Comparison of ENCODE assay signal across 23 mouse cellular contexts in the genomic region with DNA sequence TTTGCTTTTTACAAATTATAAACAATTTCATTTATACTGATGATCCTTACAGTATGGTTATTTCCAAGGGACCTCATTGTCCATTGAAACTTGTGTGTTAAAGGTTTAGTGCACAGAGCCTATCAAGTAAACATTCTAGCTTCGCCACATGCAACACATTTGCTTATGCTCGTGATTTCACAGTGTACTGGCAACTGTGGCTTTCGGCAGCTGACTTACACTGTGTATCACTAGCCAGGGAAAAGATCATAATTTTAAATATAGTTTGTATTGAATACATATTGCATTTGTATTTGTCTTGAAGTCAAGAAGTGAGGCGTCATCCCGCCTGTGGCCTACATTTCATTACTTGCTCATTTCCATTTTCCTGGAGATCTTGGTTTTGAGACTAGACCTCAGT.
DNase-seq lines count a peak whose midpoint lies in the region; ATAC-seq and TF ChIP-seq lines count a peak whose summit lies in the region.
"Had no signal": no experiment of that assay in that cellular context is flagged by ENCODE, and none has a peak within 500 bp of the region (broad histone marks: within the 10 kb centered on the region; RNA-seq: fewer than 3 reads in every experiment).

No protein-coding gene starts in this region.

- TF ChIP-seq CTCF in forebrain, postnatal 0 days (IDR thresholded peaks at IDR 0.05; ENCODE audit: low read depth) = no peak

- DNase-seq in forebrain, embryonic 11.5 days (ENCODE audit: low spot score) = no peak
- DNase-seq in forebrain, postnatal 0 days = no peak
- no peak for DNase-seq in midbrain, embryonic 11.5 days (ENCODE audit: low spot score, missing footprints)
- DNase-seq: adrenal gland, adult 8-10 months; adrenal gland, postnatal 14 days; adrenal gland, postnatal 36 days; B cell, adult 2 months; cerebellum, adult 11-12 months; cerebellum, adult 2 months; cerebellum, adult 9-10 months; cerebellum, postnatal 10 days; cerebellum, postnatal 25 days had no signal

- no peaks in the 10 kb centered on the region for H3K36me3 ChIP-seq in forebrain, embryonic 15.5 days
- no peaks in the 10 kb centered on the region for H3K36me3 ChIP-seq in forebrain, embryonic 11.5 days (ENCODE audit: control insufficient read depth, insufficient read depth, low read length)
- no peaks in the 10 kb centered on the region for H3K36me3 ChIP-seq in forebrain, postnatal 0 days (ENCODE audit: insufficient read depth)
- no peaks in the 10 kb centered on the region for H3K36me3 ChIP-seq in forebrain, embryonic 13.5 days (ENCODE audit: poor library complexity, severe bottlenecking)
- H3K36me3 ChIP-seq in midbrain, embryonic 16.5 days (ENCODE audit: control insufficient read depth, insufficient read depth, low read length) = no peaks in the 10 kb centered on the region
- no peaks in the 10 kb centered on the region for H3K36me3 ChIP-seq in midbrain, embryonic 11.5 days (ENCODE audit: control insufficient read depth, insufficient read depth, low read length)
- H3K36me3 ChIP-seq: embryonic facial prominence, embryonic 10.5 days; embryonic facial prominence, embryonic 12.5 days; forebrain, embryonic 12.5 days; G1E had no signal

- H3K4me3 ChIP-seq in forebrain, embryonic 15.5 days = no peak overlapping the region
- H3K4me3 ChIP-seq in forebrain, embryonic 11.5 days (ENCODE audit: low read depth, low read length) = no peak overlapping the region
- H3K4me3 ChIP-seq in forebrain, postnatal 0 days (ENCODE audit: low read depth, low read length) = no peak overlapping the region
- no peak overlapping the region for H3K4me3 ChIP-seq in forebrain, embryonic 13.5 days
- no peak overlapping the region for H3K4me3 ChIP-seq in midbrain, embryonic 16.5 days (ENCODE audit: low read depth, low read length)
- H3K4me3 ChIP-seq in midbrain, embryonic 11.5 days (ENCODE audit: low read depth, low read length) = no peak overlapping the region
- H3K4me3 ChIP-seq: embryonic facial prominence, embryonic 10.5 days; embryonic facial prominence, embryonic 12.5 days; forebrain, embryonic 12.5 days had no signal

- no peaks in the 10 kb centered on the region for H3K27me3 ChIP-seq in forebrain, embryonic 15.5 days
- no peaks in the 10 kb centered on the region for H3K27me3 ChIP-seq in forebrain, embryonic 11.5 days (ENCODE audit: control insufficient read depth, insufficient read depth, low read length)
- H3K27me3 ChIP-seq in forebrain, postnatal 0 days (ENCODE audit: insufficient read depth, low read length) = no peaks in the 10 kb centered on the region
- no peaks in the 10 kb centered on the region for H3K27me3 ChIP-seq in forebrain, embryonic 13.5 days
- H3K27me3 ChIP-seq in midbrain, embryonic 16.5 days (ENCODE audit: control insufficient read depth, insufficient read depth, low read depth, low read length) = no peaks in the 10 kb centered on the region
- H3K27me3 ChIP-seq in midbrain, embryonic 11.5 days (ENCODE audit: control insufficient read depth, insufficient read depth, low read length) = no peaks in the 10 kb centered on the region
- H3K27me3 ChIP-seq: CH12.LX; embryonic facial prominence, embryonic 12.5 days; forebrain, embryonic 12.5 days; Patski had no signal

- 85% methylated on average over 5 of the region's 5 CpGs for WGBS in forebrain, embryonic 15.5 days
- 88% methylated on average over 5 of the region's 5 CpGs for whole genome bisulfite sequencing in forebrain, embryonic 11.5 days
- 69% methylated on average over 5 of the region's 5 CpGs for WGBS in forebrain, postnatal 0 days
- WGBS in forebrain, embryonic 13.5 days = 92% methylated on average over 5 of the region's 5 CpGs
- WGBS in midbrain, embryonic 16.5 days = 78% methylated on average over 5 of the region's 5 CpGs
- WGBS in midbrain, embryonic 11.5 days = 82% methylated on average over 5 of the region's 5 CpGs

- H3K9ac ChIP-seq in forebrain, embryonic 15.5 days (replicated peaks) = no peak overlapping the region
- no peak overlapping the region for H3K9ac ChIP-seq in forebrain, embryonic 11.5 days (ENCODE audit: low read length)
- H3K9ac ChIP-seq in forebrain, postnatal 0 days = no peak overlapping the region
- H3K9ac ChIP-seq in forebrain, embryonic 13.5 days = no peak overlapping the region
- no peak overlapping the region for H3K9ac ChIP-seq in midbrain, embryonic 16.5 days (ENCODE audit: low read depth, low read length)
- no peak overlapping the region for H3K9ac ChIP-seq in midbrain, embryonic 11.5 days (ENCODE audit: low read length)
- H3K9ac ChIP-seq: embryonic facial prominence, embryonic 12.5 days; forebrain, embryonic 12.5 days had no signal

- no peaks in the 10 kb centered on the region for H3K9me3 ChIP-seq in forebrain, embryonic 15.5 days
- no peaks in the 10 kb centered on the region for H3K9me3 ChIP-seq in forebrain, embryonic 11.5 days (ENCODE audit: control insufficient read depth, low read length)
- no peaks in the 10 kb centered on the region for H3K9me3 ChIP-seq in forebrain, postnatal 0 days (ENCODE audit: low read length)
- no peaks in the 10 kb centered on the region for H3K9me3 ChIP-seq in forebrain, embryonic 13.5 days (replicated peaks)
- no peaks in the 10 kb centered on the region for H3K9me3 ChIP-seq in midbrain, embryonic 16.5 days (replicated peaks; ENCODE audit: control insufficient read depth, low read length, poor library complexity, severe bottlenecking)
- H3K9me3 ChIP-seq in midbrain, embryonic 11.5 days (ENCODE audit: control insufficient read depth, low read length) = no peaks in the 10 kb centered on the region
- H3K9me3 ChIP-seq: embryonic facial prominence, embryonic 10.5 days; embryonic facial prominence, embryonic 12.5 days; forebrain, embryonic 12.5 days; G1E had no signal

- no peak overlapping the region for H3K27ac ChIP-seq in forebrain, embryonic 15.5 days (replicated peaks)
- no peak overlapping the region for H3K27ac ChIP-seq in forebrain, embryonic 11.5 days (ENCODE audit: low read depth, low read length)
- no peak overlapping the region for H3K27ac ChIP-seq in forebrain, postnatal 0 days (ENCODE audit: low read depth, low read length)
- H3K27ac ChIP-seq in forebrain, embryonic 13.5 days = no peak overlapping the region
- no peak overlapping the region for H3K27ac ChIP-seq in midbrain, embryonic 16.5 days (ENCODE audit: low read length)
- no peak overlapping the region for H3K27ac ChIP-seq in midbrain, embryonic 11.5 days (ENCODE audit: low read depth, low read length)
- H3K27ac ChIP-seq: embryonic facial prominence, embryonic 10.5 days; embryonic facial prominence, embryonic 12.5 days; forebrain, embryonic 12.5 days had no signal

- no peak overlapping the region for H3K4me2 ChIP-seq in forebrain, embryonic 15.5 days (replicated peaks)
- H3K4me2 ChIP-seq in forebrain, embryonic 11.5 days (ENCODE audit: low read depth, low read length, severe bottlenecking) = no peak overlapping the region
- H3K4me2 ChIP-seq in forebrain, postnatal 0 days (ENCODE audit: low read depth) = no peak overlapping the region
- H3K4me2 ChIP-seq in forebrain, embryonic 13.5 days = no peak overlapping the region
- H3K4me2 ChIP-seq in midbrain, embryonic 16.5 days (ENCODE audit: low read length) = no peak overlapping the region
- H3K4me2 ChIP-seq in midbrain, embryonic 11.5 days = no peak overlapping the region
- H3K4me2 ChIP-seq: embryonic facial prominence, embryonic 12.5 days; forebrain, embryonic 12.5 days had no signal

- H3K4me1 ChIP-seq in forebrain, embryonic 15.5 days = 0 out of 2 replicates have a peak, but pooled peaks cover 3% of the 10 kb centered on the region
- no peaks in the 10 kb centered on the region for H3K4me1 ChIP-seq in forebrain, embryonic 11.5 days (replicated peaks; ENCODE audit: control insufficient read depth, insufficient read depth, low read length)
- no peaks in the 10 kb centered on the region for H3K4me1 ChIP-seq in forebrain, postnatal 0 days (ENCODE audit: insufficient read depth)
- no peaks in the 10 kb centered on the region for H3K4me1 ChIP-seq in forebrain, embryonic 13.5 days
- 0 out of 2 replicates have a peak, but pooled peaks cover 5% of the 10 kb centered on the region for H3K4me1 ChIP-seq in midbrain, embryonic 16.5 days (ENCODE audit: control insufficient read depth, insufficient read depth, low read length)
- no peaks in the 10 kb centered on the region for H3K4me1 ChIP-seq in midbrain, embryonic 11.5 days (ENCODE audit: control insufficient read depth, insufficient read depth, low read length)
- H3K4me1 ChIP-seq: embryonic facial prominence, embryonic 10.5 days; embryonic facial prominence, embryonic 12.5 days had no signal

- ATAC-seq in forebrain, embryonic 15.5 days (replicated peaks) = 0 out of 2 replicates have a peak, but pooled peaks have one; percentile 10
- ATAC-seq in forebrain, embryonic 11.5 days (replicated peaks; ENCODE audit: low FRiP score) = no peak
- ATAC-seq in forebrain, postnatal 0 days = peak; percentile 42; the same call in 1 of the 2 replicates
- ATAC-seq in forebrain, embryonic 13.5 days = no peak
- peak; percentile 62; the same call in 1 of the 2 replicates for ATAC-seq in midbrain, embryonic 16.5 days
- ATAC-seq in midbrain, embryonic 11.5 days (ENCODE audit: low FRiP score) = no peak
- ATAC-seq: activated CD4-positive, CD25-positive, alpha-beta regulatory T cell, adult 4 months; CD4-positive, CD25-positive, alpha-beta regulatory T cell, adult 4 months; Patski had no signal

Comparison
In these comparisons a context has a peak if more than half of its experiments do, and no peak if none do; other contexts are left out.
1. ATAC-seq: peak in forebrain, embryonic 15.5 days (single experiment), forebrain, postnatal 0 days (single experiment) and midbrain, embryonic 16.5 days (single experiment); none in forebrain, embryonic 11.5 days (single experiment), forebrain, embryonic 13.5 days (single experiment) and midbrain, embryonic 11.5 days (single experiment).